Mouse (Mus musculus): ENCODE measurements at regions not wholly inside any gene's neighbourhood (a gene's known extent, or its start where the extent isn't known, plus 50 kb on each side); places are given as distances from the start of the nearest gene placed in this dataset.

DNA sequence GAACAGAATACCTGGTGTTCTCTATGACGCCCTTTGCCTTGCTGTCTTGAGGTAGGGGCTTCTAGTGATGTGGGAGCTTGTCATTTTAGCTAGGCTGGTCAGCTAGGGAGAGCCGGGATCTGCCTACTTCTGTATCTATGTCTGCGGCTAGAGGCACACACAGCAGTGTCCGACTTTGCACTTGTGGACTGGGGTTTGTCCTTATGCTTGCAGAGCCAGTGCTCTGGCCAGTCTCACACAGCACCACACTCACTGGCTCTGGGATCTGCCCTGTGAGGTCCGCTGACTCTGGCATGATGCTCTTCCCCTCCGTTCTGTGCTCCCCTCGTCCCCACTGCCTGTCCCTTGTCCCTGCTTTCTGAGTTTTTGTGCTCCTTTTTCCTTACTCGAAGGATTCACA lies 275.3 kb downstream of the Etnk1 start:
- TF ChIP-seq TCF12 (IDR thresholded peaks at IDR 0.05; ENCODE audit: low read depth, low read length) (no peak), MYC (IDR thresholded peaks at IDR 0.05; ENCODE audit: low read depth, low read length) (no peak), USF1 (IDR thresholded peaks at IDR 0.05; ENCODE audit: low read depth, low read length) (no peak), CHD1 (IDR thresholded peaks at IDR 0.05; ENCODE audit: low read depth, low read length) (no peak), CTCF (conservative IDR thresholded peaks at IDR 0.05 in 1 of 2, IDR thresholded peaks at IDR 0.05 in 1 of 2; ENCODE audit: low read depth in 2 of 2, low read length in 2 of 2) (no peak), NELFE (IDR thresholded peaks at IDR 0.05; ENCODE audit: low read depth, low read length) (no peak), EP300 (IDR thresholded peaks at IDR 0.05; ENCODE audit: low read length) (no peak), POLR2A (IDR thresholded peaks at IDR 0.05; ENCODE audit: low read depth, low read length) (no peak), GABPA (IDR thresholded peaks at IDR 0.05; ENCODE audit: insufficient replicate concordance, low read depth, low read length) (no peak), MAX (IDR thresholded peaks at IDR 0.05; ENCODE audit: low read length) (no peak), CHD2 (IDR thresholded peaks at IDR 0.05; ENCODE audit: low read length) (no peak), NRF1 (IDR thresholded peaks at IDR 0.05; ENCODE audit: low read depth, low read length) (no peak)

Measured in CH12.LX (cell line).